Mouse (Mus musculus): ENCODE results near the gene Ott. TPM values are rescaled to one million over a fixed set of nuclear protein-coding genes. Genes with fewer than 3 reads are reported as not detected.
"Not testable (repeated sequence)": the region's sequence is repeated elsewhere in the genome, so short reads cannot be mapped to it uniquely, and the experiment has no call there.

Gene Ott
- not detected in 2 replicates for polyA plus RNA-seq (2012; rRNA removed)

GRCm38 (mm10) chrX:149073982-149074381 is at the start of gene Ott:
Gene Ott, plus strand, starts transcription at chrX:149074282.
- not testable (repeated sequence) for H3K4me1 ChIP-seq (ENCODE audit: control insufficient read depth, insufficient read depth, low read length); H3K4me3 ChIP-seq (replicated peaks; ENCODE audit: extremely low read depth, low read depth, low read length); DNase-seq
- no CpG with 5 or more reads among the region's 5 CpGs for WGBS

Other genes with a start within 250 kb of the Ott start
- not detected in 2 replicates for gene Luzp4, start 216.6 kb upstream of the Ott start, polyA plus RNA-seq (2012; rRNA removed)
- not detected in 2 replicates for gene Gm15093, start 198.1 kb downstream of the Ott start, polyA plus RNA-seq (2012; rRNA removed)